Mouse (Mus musculus): ENCODE data around the gene Ccndbp1. TPM values are rescaled to one million over a fixed set of nuclear protein-coding genes. Genes with fewer than 3 reads are reported as not detected.
"Not testable (repeated sequence)": the region's sequence is repeated elsewhere in the genome, so short reads cannot be mapped to it uniquely, and the experiment has no call there.

The Ccndbp1 gene
- total RNA-seq, 4 experiments from 2014 or later = 56.9 to 60.5 (median 59.9) TPM

DNA sequence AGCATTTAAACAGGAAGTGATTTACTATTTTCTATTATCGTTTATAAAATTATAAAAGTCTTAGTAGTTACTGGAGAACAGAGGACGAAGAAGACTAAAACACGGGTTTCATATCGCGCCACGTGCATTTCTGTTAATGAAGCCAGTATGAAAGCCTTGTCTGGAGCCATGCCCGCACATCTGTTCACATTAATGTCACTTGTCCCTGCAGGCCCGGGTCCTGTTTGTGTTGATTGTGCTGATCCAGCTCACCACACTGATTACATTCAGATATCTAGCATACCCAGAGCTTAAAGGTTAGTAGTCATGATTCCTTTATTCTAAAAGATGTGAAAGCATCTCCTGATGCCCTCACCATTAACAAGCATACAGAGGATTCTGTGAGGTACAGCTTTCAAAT lies 9.3 kb upstream of the Ccndbp1 start:
- DNase-seq (ENCODE audit: low spot score in 2 of 2) = no peak

DNA sequence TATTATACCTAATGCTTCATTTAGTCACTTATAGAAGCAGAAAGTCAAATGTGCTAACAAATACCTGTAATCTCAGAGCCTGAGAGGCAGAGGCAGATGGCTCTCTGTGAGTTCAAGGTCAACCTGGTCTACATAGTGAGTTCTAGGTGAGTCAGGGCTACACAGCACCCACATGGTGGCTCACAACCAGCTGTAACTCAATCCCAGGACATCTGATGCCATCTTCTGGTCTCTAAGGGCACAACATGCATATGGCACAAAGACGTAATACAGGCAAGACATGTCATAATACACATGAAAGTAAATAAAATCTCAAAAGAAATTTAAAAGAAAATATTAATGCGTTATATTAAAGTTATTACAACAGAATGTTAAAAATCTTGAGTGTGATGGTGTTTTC lies 4.6 kb upstream of the Ccndbp1 start:
- no peak for DNase-seq (ENCODE audit: low spot score in 2 of 2)

DNA sequence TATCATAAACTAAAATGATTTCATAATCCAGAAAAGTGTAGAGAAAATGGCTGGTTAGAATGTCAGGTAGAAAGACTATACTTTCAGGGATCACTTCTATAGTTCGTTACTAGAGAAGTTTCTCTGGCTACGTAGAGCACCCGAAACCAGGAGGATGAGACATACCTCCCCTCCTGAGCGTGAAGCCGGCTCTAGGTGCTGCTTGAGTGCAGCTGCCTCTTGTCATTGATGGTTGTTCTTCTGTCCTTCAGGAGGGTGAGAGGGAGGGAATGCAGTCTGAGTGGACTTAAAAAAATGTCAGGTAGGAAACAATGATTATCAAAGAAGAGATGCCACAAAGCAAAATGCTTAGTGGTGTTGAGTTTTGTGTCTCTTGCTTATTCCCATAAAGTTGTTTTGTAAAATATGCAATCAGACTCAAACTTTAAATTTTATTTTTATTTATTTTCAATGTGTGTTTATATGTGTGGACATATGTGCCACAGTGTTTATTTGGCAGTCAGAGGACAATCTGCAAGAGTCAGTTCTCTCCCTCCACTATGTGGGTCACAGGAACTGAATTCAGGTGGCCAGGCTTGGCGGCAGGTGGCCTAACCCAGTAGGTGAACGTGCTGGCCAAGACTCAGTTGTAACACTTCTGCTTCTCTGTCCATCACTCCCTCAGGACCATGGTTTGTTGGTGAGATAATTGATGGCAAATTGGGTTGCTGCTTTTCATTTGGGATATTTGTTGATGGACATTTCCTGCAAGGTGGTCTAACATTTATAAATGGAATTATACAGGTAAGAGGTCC lies 4.0 kb upstream of the Ccndbp1 start:
- no peak for DNase-seq (ENCODE audit: low spot score in 2 of 2)

DNA sequence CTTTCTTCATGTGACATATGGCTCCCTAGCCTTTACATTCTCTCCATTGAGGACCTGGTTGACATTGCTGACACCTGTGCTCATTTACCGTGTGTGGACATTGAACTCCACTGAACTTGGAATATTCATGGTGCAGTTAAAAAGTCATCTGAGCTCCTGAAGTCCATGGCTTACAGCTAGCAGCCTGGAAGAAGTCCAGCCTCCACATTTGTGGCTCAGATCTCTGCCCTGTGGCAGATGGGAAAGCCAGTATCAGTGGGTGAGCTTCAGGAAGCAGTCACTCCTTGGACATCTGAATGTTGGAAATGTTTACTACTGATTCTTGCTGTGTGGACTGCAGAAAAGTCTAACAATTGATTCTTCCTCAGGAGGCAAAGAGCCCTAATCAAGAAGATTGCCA lies 1.2 kb upstream of the Ccndbp1 start:
- DNase-seq (ENCODE audit: low spot score in 2 of 2) = no peak

DNA sequence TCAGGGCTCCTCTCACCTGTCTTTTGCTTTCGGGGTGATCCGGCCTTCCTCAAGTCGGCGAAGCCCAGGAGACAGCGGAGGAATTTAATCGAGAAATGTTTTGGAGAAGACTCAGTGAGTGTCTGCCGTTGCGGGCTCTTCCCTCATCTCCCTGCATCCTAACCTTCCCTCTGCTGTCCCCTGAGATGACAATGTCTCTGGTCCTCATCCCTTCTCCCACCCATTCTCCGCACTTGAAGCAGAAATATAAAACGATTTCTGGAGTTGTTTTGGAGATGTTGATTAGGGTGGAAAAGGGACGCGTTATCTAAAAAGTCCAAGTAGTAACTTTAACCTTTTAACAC lies 433 bp downstream of the Ccndbp1 start:
- DNase-seq (ENCODE audit: low spot score in 2 of 2) = no peak

DNA sequence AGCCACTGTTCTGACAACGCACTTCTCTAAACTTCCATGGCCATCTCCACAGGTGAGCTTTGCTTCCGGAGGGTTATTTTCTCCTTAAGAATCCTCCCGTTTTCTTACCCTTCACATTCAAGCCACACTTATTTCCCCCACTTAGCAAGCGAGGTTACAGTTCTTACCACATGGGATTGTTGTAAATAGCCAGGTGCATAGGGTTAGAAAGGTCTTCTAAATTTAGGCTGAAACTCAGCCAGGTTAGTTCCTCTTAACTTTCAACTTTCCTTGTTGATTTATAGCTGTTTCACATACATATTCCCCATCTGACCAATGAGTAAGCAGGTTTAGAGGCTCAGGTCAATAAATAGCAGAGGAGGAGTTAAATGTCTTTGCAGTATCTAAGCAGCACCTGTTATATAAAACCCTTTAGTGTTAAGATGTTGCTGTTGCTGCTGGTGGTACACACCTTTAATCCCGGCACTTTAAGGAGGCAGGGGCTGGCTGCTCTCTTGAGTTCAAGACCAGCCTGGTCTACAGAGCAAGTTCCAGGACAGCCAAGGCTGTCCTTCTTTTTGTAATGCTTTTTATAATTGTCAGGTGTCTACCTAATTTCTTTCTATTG lies 971 bp downstream of the Ccndbp1 start:
- no peak for DNase-seq (ENCODE audit: low spot score in 2 of 2)

DNA sequence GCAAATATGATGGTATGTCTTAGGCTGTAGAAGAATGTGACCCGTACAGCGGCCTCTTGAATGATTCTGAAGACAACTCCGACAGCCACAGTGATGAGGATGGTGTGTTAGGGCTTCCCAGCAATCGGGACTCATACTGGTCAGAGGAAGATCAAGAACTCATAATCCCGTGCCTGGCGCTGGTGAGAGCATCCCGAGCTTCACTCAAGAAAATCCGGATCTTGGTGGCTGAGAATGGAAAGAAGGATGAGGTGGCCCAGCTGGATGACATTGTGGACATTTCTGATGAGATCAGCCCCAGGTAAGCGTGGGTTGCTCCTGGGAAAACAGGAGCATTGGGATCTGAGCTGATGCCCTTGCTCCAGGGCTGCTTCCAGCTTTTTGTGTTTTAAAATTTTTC lies 4.5 kb downstream of the Ccndbp1 start:
- DNase-seq (ENCODE audit: low spot score in 2 of 2) = no peak

DNA sequence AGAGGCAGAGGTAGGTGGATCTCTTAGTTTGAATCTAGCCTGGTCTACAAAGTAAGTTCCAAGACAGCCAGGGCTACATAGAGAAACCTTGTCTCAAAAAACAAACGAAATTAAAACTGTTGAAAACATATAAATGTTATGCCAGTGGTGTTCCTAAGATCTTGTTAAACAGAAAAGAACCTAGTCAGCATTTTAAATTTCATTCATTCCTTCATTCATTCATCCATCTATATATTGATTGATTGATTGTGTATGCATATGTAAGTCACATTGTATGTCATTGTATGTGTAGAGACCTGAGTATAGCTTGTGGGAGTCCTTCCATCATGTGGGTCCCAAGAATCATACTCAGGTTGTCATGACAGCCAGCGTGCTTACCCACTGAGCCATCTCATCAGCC lies 7.3 kb downstream of the Ccndbp1 start:
- DNase-seq (ENCODE audit: low spot score in 2 of 2) = no peak

DNA sequence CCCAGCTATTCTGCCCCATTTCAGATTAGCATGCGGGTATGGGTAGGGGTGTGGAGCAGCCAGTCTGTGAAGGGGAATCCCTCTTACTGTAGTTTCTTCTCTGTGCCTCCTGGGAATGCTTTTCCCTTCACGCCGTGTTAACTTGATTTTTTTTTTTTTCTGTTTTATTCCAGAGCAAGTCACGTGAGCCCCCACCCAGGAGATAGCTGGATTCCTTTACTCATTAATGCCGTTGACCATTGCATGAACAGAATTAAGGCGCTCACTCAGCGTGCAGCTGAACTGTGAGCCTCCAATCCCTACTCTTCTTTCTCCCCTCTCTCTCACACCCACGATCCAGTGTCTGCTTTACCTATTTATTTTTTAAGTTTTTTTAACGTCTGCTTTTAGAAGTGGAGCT lies 8.0 kb downstream of the Ccndbp1 start:
- DNase-seq (ENCODE audit: low spot score in 2 of 2) = no peak

DNA sequence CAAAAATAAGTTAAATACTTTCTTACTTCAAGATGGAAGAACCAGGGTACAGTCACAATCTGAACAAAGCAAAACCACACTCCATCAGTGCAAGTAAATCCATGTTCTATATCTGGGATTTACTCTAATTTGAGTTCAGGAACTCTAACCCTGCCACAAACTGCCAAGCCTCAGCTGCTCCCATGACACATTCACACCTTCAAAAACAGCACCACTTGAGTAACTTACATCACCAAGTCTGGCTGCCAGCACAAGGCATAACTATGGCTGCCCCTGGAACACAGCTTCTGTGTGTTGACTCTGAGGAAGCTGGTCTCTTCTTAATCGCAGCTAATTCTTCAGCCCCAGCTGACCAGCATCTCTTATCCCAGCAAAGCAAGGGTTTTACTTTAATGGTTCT lies 8.9 kb downstream of the Ccndbp1 start:
- DNase-seq (ENCODE audit: low spot score in 2 of 2) = no peak

DNA sequence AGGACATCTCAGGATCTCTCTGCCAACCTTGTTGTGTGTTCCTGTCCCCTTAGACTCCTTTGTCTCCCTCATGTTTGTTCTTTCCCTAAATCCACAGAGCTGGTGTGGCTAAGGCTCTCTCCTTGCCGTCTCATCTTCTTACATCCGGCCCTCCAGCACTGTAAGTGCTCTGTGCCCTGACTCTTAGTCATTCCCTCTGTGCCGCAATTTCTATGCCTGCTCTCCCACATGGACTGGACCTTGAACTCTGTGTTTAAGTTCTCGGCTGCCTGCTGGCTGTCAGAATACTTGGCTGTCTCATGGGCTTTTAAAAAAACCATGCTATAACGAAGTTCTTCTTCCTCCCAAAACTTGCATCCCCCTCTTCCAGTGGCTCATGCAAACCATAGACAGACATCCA lies 14.7 kb downstream of the Ccndbp1 start:
- no peak for DNase-seq (ENCODE audit: low spot score in 2 of 2)

DNA sequence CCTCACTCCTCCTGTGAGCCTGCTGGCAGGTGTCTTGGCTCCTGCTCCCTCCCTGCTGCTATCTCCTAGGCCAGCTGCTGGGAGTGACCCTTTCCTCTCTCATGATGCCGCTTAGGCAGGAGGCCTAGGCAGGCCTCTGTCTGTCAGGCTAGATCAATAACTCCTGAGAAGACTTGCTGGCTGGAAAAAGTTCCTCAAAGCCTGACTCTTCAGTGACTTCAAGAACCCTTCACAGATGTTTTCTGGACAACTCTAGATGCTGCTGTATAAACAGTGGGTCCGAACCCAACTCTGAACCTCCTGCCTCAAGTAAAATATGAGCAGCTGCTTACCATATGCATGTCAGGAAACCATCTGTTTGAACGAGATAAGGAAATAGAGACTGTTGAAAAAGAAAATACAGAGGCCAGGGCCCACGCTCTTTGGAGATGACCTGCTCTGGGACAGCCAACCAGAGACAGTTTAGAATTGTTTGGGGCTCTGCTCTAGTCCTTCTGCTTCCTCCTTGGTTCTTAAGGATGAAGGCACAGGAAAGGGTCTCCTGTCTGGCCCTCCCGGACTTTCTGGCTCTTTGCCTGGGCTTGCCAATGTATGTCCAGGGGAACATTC lies 28.6 kb downstream of the Ccndbp1 start, which contains the start of gene Epb42:
Epb42 (minus strand) TSS at position 340 of the 609 bp plus-strand sequence.
- DNase-seq (ENCODE audit: low spot score in 2 of 2) = no peak

DNA sequence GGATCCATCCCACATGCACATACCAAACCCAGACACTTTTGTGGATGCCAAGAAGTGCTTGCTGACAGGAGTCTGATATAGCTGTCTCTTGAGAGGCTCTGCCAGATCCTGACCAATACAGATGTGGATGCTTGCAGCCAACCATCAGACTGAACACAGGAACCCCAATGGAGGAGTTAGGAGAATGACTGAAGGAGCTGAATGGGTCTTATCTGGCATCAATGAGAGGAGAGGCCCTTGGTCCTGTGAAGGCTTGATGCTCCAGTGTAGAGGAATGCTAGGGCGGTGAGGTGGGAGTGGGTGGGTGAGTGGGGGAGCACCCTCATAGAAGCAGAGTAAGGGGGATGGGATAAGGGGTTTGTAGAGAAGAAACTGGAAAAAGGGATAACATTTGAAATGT lies 30.6 kb downstream of the Ccndbp1 start:
- DNase-seq (ENCODE audit: low spot score in 2 of 2) = not testable (repeated sequence)

DNA sequence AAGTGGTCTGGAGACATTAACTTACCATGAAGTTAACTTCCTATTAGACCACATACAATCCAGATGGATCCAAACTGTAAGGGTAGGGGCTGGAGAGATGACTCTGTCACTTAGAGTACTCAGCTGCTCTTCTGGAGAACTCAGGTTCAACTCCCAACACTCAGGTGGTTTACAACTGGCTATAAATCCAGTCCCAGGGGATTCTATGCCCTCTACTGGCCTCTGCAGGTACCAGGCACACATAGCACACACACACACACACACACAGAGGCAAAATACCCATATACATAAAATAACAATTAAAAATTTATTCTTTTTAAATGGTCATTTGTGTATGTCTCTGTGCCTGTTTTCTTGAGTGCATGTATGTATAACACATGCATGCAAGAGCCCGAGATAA lies 31.2 kb downstream of the Ccndbp1 start:
- DNase-seq (ENCODE audit: low spot score in 2 of 2) = no peak

DNA sequence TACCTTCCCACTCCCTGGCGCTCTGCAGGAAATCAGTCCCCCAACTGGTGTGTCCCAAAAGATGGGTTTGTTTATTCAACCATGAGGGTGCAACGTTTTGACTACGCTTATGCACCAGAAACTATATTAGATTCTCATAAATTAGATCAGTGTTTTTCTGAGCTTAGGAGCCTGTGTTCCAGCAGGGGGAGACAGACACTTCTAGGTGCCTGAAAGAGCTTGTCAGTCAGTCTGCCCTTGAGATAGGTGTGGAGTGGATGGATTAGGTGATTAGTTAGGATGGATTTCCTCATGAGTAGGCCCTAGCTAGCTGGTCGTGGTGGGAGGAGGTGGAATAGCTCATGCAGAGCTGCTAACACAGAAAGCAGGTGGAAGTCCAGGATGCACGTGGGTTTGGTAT lies 32.9 kb downstream of the Ccndbp1 start:
- DNase-seq (ENCODE audit: low spot score in 2 of 2) = no peak

DNA sequence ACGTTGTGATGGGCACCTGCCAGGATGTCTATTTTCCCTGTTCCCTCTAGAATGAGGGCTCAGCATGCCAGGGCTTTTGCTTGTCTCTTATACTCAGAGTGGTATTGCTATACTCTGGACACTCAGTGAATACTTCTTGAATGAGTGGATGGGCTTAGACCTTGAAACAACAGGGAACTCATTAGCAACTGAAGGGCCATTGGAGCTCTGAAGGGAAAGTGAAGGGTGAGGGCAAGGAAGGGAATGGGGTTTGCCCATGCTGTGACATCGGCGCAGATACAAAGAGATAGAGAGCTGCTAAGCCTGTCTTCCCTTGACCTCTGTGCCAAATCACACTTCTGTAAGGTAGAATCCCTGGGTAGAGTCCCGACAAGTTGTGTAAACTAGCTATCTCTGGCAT lies 37.5 kb downstream of the Ccndbp1 start:
- DNase-seq (ENCODE audit: low spot score in 2 of 2) = no peak

DNA sequence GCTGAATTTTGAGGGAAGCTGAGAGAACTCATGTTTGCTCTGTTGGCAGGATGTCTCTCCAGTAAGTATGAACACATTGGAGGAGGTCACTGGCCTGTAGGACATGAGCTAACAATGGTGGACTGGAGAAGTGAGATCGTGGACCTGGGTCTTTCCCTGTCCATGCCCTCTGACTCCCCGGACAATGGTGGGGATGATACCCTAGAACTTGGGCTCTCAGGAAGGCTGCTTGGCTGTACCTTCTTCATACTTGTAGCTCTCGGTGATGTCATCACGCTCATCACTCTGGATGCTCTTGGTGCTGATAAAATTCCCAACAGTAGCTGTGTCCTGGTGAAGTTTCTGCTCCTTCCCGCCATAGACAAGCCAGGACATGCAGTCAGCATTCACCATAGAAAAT lies 44.0 kb downstream of the Ccndbp1 start:
- DNase-seq (ENCODE audit: low spot score in 2 of 2) = no peak

DNA sequence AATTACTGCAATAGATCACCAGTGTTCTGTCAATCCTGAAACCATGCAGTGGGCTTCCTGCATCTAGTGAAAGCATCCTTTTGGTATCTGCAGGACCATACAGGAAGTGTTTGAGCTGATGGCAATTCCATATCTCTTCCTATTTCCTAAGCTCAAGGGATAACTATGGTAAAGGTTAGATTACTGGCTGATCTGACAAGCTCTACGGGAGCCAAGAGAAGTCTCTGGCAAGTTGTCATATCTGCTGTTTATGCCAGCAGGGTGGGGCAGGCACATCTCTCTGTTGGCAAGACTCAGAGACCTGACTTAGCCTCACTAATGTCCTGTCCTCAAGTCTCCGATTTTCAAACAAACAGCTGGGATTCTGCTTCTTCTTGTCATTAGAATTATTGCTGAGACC lies 45.9 kb downstream of the Ccndbp1 start:
- DNase-seq (ENCODE audit: low spot score in 2 of 2) = no peak

DNA sequence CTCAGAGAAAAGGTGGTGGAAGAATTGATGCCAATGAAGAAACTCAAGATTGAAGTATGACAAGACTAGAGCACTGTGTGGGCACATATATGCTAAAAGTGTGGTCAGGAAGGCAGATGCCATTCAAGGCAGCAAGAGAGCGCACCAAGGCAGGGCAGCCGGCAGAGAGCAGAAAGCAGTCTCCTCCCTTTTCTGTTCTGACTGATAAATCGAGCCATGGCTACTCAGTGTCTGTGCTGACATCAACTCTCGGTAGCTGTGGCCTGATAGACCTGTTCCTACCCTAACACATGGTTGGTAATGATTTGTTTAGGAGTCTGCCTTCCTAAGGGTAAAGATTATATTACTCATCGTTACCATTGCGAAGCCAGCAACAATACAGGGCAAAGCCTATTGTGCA lies 47.7 kb downstream of the Ccndbp1 start:
- DNase-seq (ENCODE audit: low spot score in 2 of 2) = no peak

DNA sequence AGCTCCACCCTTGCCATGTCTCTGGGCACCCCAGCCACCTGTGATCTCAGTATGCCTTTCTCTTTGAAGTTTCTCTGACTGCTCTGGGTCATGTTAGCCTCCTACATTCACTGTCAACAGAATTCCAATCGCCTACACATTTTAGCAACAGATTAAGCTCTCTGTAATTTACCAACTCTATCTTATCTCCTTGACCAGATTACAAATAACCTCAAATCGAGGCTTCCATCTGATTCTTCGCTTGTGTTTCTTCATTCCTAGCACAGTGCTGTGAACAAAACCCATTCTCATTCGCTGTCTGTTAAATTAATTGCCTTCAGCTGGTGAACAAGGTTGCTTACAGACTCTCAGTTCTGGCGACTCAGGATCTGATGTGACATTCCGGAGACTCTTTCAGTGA lies 49.8 kb downstream of the Ccndbp1 start:
- no peak for DNase-seq (ENCODE audit: low spot score in 2 of 2)

DNA sequence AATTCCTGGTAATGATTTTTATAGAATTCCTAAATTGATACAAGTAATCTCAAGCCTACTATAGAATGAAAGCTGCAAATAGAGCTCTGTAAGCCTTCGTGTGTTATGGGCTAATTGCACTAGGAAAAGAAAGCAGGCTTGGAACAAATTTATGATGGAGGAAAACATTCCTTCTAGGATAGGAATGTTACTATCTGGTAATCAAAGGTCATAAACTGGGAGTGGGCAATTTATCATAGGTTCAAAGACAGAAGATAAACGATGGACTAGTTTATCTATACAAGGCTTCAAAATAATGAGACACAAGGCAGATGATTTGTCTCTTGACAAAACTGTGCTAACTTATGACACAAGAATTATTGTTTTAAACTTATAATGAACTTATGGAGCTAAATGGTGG lies 53.1 kb downstream of the Ccndbp1 start:
- no peak for DNase-seq (ENCODE audit: low spot score in 2 of 2)

Data from left cerebral cortex, adult 8-10 months (tissue).